22 mouse cellular contexts compared by ENCODE assay signal in the genomic region with DNA sequence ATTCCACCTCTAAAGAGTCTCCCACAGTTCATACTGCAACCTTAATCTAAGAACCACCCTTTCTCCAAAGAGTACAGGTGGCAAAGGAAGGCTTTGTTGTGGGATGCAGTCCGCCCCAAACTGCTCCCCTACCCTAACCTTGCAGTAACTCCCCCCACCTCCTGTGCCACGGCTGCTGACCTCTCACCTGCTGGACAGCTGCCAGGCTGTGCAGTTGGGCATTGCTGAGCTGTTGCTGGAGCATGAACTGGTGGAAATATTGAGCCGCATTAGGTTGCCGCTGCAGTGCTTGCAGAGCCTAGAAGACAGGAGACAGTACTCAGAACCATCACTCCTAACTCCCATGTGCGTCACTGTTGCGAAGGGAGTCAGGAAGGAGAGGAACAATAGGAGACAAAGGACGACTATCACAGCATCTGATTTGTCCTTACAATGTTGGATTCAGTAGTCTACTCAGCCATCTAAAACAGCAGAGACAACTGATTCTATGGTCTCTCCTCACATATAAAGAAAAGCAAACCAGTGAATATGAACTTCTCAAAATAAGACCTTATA. TPM values are rescaled to one million over a fixed set of nuclear protein-coding genes. Genes with fewer than 3 reads are reported as not detected.
DNase-seq lines count a peak whose midpoint lies in the region; ATAC-seq and TF ChIP-seq lines count a peak whose summit lies in the region.
"Had no signal": no experiment of that assay in that cellular context is flagged by ENCODE, and none has a peak within 500 bp of the region (broad histone marks: within the 10 kb centered on the region; RNA-seq: fewer than 3 reads in every experiment).

No protein-coding gene starts in this region.

- H3K9me3 ChIP-seq in hindbrain, embryonic 13.5 days = no peaks in the 10 kb centered on the region
- no peaks in the 10 kb centered on the region for H3K9me3 ChIP-seq in hindbrain, embryonic 11.5 days (ENCODE audit: control insufficient read depth, low read length)
- H3K9me3 ChIP-seq in ES-E14 (ENCODE audit: control insufficient read depth, insufficient read depth, low read depth, low read length) = no peaks in the 10 kb centered on the region
- H3K9me3 ChIP-seq: embryonic facial prominence, embryonic 13.5 days; limb, embryonic 10.5 days had no signal

- WGBS in hindbrain, embryonic 13.5 days = 77% methylated on average over 7 of the region's 7 CpGs
- 83% methylated on average over 7 of the region's 7 CpGs for WGBS in hindbrain, embryonic 11.5 days

- no peaks in the 10 kb centered on the region for H3K27me3 ChIP-seq in hindbrain, embryonic 13.5 days
- no peaks in the 10 kb centered on the region for H3K27me3 ChIP-seq in hindbrain, embryonic 11.5 days (ENCODE audit: control insufficient read depth, insufficient read depth, low read length)
- H3K27me3 ChIP-seq: embryonic facial prominence, embryonic 13.5 days had no signal

- H3K36me3 ChIP-seq in hindbrain, embryonic 13.5 days = peaks cover 54% of the 10 kb centered on the region
- peaks cover 10% of the 10 kb centered on the region; the same call in 1 of the 2 replicates for H3K36me3 ChIP-seq in hindbrain, embryonic 11.5 days (ENCODE audit: control insufficient read depth, insufficient read depth, low read length)
- peaks cover 46% of the 10 kb centered on the region for H3K36me3 ChIP-seq in ES-E14 (ENCODE audit: control insufficient read depth, insufficient read depth, low read length, poor library complexity, severe bottlenecking)

- no peak for TF ChIP-seq CTCF in layer of hippocampus, adult 2 months (conservative IDR thresholded peaks at IDR 0.05)

- H3K4me1 ChIP-seq in hindbrain, embryonic 13.5 days (replicated peaks) = peaks cover 21% of the 10 kb centered on the region
- no peaks in the 10 kb centered on the region; the same call in 1 of the 2 replicates for H3K4me1 ChIP-seq in hindbrain, embryonic 11.5 days (replicated peaks; ENCODE audit: control insufficient read depth, insufficient read depth, low read length)
- peaks cover 9 to 13% of the 10 kb centered on the region in 2 experiments; a peak in 2 of 4 replicates for H3K4me1 ChIP-seq in ES-E14 (ENCODE audit: control insufficient read depth in 2 of 2, insufficient read depth in 2 of 2, low read length in 2 of 2, poor library complexity in 1 of 2)

- no peak for ATAC-seq in hindbrain, embryonic 13.5 days (ENCODE audit: low FRiP score)
- ATAC-seq in hindbrain, embryonic 11.5 days (ENCODE audit: low FRiP score) = no peak
- ATAC-seq: CD4-positive, CD25-positive, alpha-beta regulatory T cell, adult 4 months; forebrain, embryonic 14.5 days had no signal

- H3K4me2 ChIP-seq in hindbrain, embryonic 13.5 days = no peak overlapping the region
- H3K4me2 ChIP-seq in hindbrain, embryonic 11.5 days (replicated peaks; ENCODE audit: low read depth, low read length) = no peak overlapping the region
- H3K4me2 ChIP-seq: embryonic facial prominence, embryonic 13.5 days had no signal

- in situ Hi-C loops in ES-E14 (cut with MboI; ENCODE audit: low sequenced_read_pairs in 2 of 2, unreplicated experiment in 2 of 2) = loop anchor here in 1 of 2 experiments (25.0 kb wide), 1 partner anchor 402 kb away; no protein-coding TSS in a partner anchor

- no peak overlapping the region for H3K27ac ChIP-seq in hindbrain, embryonic 13.5 days
- no peak overlapping the region for H3K27ac ChIP-seq in hindbrain, embryonic 11.5 days (ENCODE audit: low read depth, low read length)
- H3K27ac ChIP-seq in layer of hippocampus, adult 2 months = peak overlapping the region; percentile 43; the same call in 1 of the 2 replicates
- no peak overlapping the region for H3K27ac ChIP-seq in ES-E14 (ENCODE audit: insufficient read depth, low read depth, low read length, poor library complexity, severe bottlenecking)
- H3K27ac ChIP-seq: embryonic facial prominence, embryonic 13.5 days; heart, adult 2 months; limb, embryonic 10.5 days had no signal

- 0 out of 2 replicates have a peak overlapping the region, but pooled peaks have one; percentile 36 for H3K9ac ChIP-seq in hindbrain, embryonic 13.5 days
- H3K9ac ChIP-seq in hindbrain, embryonic 11.5 days (ENCODE audit: low read depth, low read length) = no peak overlapping the region
- H3K9ac ChIP-seq in ES-E14 (ENCODE audit: insufficient read depth, low read depth, low read length, poor library complexity, severe bottlenecking) = no peak overlapping the region; the same call in 1 of the 2 replicates
- H3K9ac ChIP-seq: embryonic facial prominence, embryonic 13.5 days had no signal

- no peak overlapping the region for H3K4me3 ChIP-seq in hindbrain, embryonic 13.5 days
- no peak overlapping the region for H3K4me3 ChIP-seq in hindbrain, embryonic 11.5 days (ENCODE audit: low read depth, low read length)
- peak overlapping the region; percentile 15; the same call in 1 of the 2 replicates for H3K4me3 ChIP-seq in layer of hippocampus, adult 2 months
- H3K4me3 ChIP-seq in ES-E14 (ENCODE audit: insufficient read depth in 1 of 2, low read depth in 1 of 2, low read length in 2 of 2, poor library complexity in 1 of 2, severe bottlenecking in 1 of 2) = peak overlapping the region; percentile 8 to 20
- H3K4me3 ChIP-seq: embryonic facial prominence, embryonic 13.5 days; heart, adult 2 months; limb, embryonic 10.5 days had no signal

- no peak for DNase-seq in hindbrain, embryonic 11.5 days (ENCODE audit: low spot score)
- DNase-seq in layer of hippocampus, adult 2 months (ENCODE audit: low spot score in 2 of 2) = no peak
- no peak for DNase-seq in layer of hippocampus, postnatal 10 days (ENCODE audit: low spot score in 2 of 2)
- DNase-seq in ES-E14 (ENCODE audit: low read depth, low spot score) = no peak
- peak; percentile 34 to 42 for DNase-seq in kidney, postnatal 4 days
- no peak for DNase-seq in thymus, postnatal 4 days
- DNase-seq: adrenal gland, adult 2 months; cerebellum, adult 9-11 months; gastrocnemius, postnatal 14 days; heart, adult 2 months; lung, adult 2 months; right cerebral cortex, postnatal 4 days had no signal

TF ChIP-seq in ES-E14, 5 proteins besides CTCF, POLR2A, EP300 and RAD21:
- no peak for TF ChIP-seq ZC3H11A (IDR thresholded peaks at IDR 0.05; ENCODE audit: borderline replicate concordance, low read depth, low read length)
- no peak for TF ChIP-seq MAFK (IDR thresholded peaks at IDR 0.05; ENCODE audit: insufficient read depth, low read depth, low read length)
- TF ChIP-seq CHD2 (IDR thresholded peaks at IDR 0.05; ENCODE audit: low read depth, low read length) = no peak
- no peak for TF ChIP-seq HCFC1 (IDR thresholded peaks at IDR 0.05; ENCODE audit: borderline replicate concordance, insufficient read depth, low read length)
- no peak for TF ChIP-seq ZNF384 (IDR thresholded peaks at IDR 0.05; ENCODE audit: low read depth, low read length)

RNA-seq across cellular contexts. Expression of gene Phc1, which starts 5.5 kb away (rescaled TPM):
- 32.9 and 35.5 TPM in 2 replicates for polyA plus RNA-seq in hindbrain, embryonic 13.5 days (2015; fragmentation: Nextera tagmentation; extraction: Ambion mirVana)
- 33.6 and 36.7 TPM in 2 replicates for polyA plus RNA-seq in hindbrain, embryonic 11.5 days (2014; fragmentation: Nextera tagmentation; extraction: Ambion mirVana)
- total RNA-seq in layer of hippocampus, adult 2 months (2021) = 10 to 100 TPM; 63.7 to 71.1 TPM
- 10 to 100 TPM; 64.2 to 66.0 TPM for total RNA-seq in layer of hippocampus, postnatal 10 days (2021)
- 169 and 238 TPM in 2 replicates for total RNA-seq in ES-E14 (2012; rRNA removed)

RNA-seq across cellular contexts. Expression of gene M6pr, which starts 26.3 kb away (rescaled TPM):
- 58.2 and 60.1 TPM in 2 replicates for polyA plus RNA-seq in hindbrain, embryonic 13.5 days (2015; fragmentation: Nextera tagmentation; extraction: Ambion mirVana)
- polyA plus RNA-seq in hindbrain, embryonic 11.5 days (2014; fragmentation: Nextera tagmentation; extraction: Ambion mirVana) = 84.4 and 91.4 TPM in 2 replicates
- total RNA-seq in layer of hippocampus, adult 2 months (2021) = 10 to 100 TPM; 75.9 to 78.9 TPM
- total RNA-seq in layer of hippocampus, postnatal 10 days (2021) = 10 to 100 TPM; 46.4 to 47.0 TPM
- total RNA-seq in ES-E14 (2012; rRNA removed) = 297 and 332 TPM in 2 replicates

RNA-seq across cellular contexts. Expression of gene Klrg1, which starts 52.2 kb away (rescaled TPM):
- 0.69 and 0.76 TPM in 2 replicates for polyA plus RNA-seq in hindbrain, embryonic 13.5 days (2015; fragmentation: Nextera tagmentation; extraction: Ambion mirVana)
- polyA plus RNA-seq in hindbrain, embryonic 11.5 days (2014; fragmentation: Nextera tagmentation; extraction: Ambion mirVana) = 0.20 and 0.28 TPM in 2 replicates
- total RNA-seq in layer of hippocampus, adult 2 months (2021) = under 1 TPM; 0.33 to 0.91 TPM
- total RNA-seq in layer of hippocampus, postnatal 10 days (2021) = 1 to 10 TPM in 1 of 2 experiments, under 1 TPM in 1; 0.59 to 1.2 TPM
- total RNA-seq in ES-E14 (2012; rRNA removed) = not detected in 2 replicates
- total RNA-seq: gastrocnemius, postnatal 14 days; heart, adult 2 months; hematopoietic stem cell, adult 5-6 weeks had no signal
- polyA plus RNA-seq: adrenal gland, adult 2 months; embryonic facial prominence, embryonic 13.5 days; heart, embryonic 14.5 days; limb, embryonic 10.5 days; liver, adult 2 months; neural tube, embryonic 11.5 days; stomach, embryonic 16.5 days had no signal

Comparison
In these comparisons a context has a peak if more than half of its experiments do, and no peak if none do; other contexts are left out.
1. H3K4me3 ChIP-seq: peak in layer of hippocampus, adult 2 months (single experiment) and ES-E14 (2 of 2); none in hindbrain, embryonic 13.5 days (single experiment) and hindbrain, embryonic 11.5 days (single experiment).
2. DNase-seq: peak in kidney, postnatal 4 days (2 of 2); none in hindbrain, embryonic 11.5 days (single experiment), layer of hippocampus, adult 2 months (0 of 2), layer of hippocampus, postnatal 10 days (0 of 2), ES-E14 (single experiment) and thymus, postnatal 4 days (single experiment).